Mouse (Mus musculus): ENCODE data around the gene Pcf11. TPM values are rescaled to one million over a fixed set of nuclear protein-coding genes. Genes with fewer than 3 reads are reported as not detected.

Gene Pcf11
- total and polyA plus RNA-seq, 3 experiments: 25.6 to 60.3 (median 34.0) TPM

- Histone ChIP-seq H3K27me3 (ENCODE audit: control insufficient read depth in 1 of 2, insufficient read depth in 2 of 2, low read length in 2 of 2) (peaks cover 0 to 2% of the 10 kb centered on the region in 2 experiments; a peak in 3 of 4 replicates), H3K79me2 (ENCODE audit: control insufficient read depth, insufficient read depth, low read length, poor library complexity) (no peaks in the 10 kb centered on the region), H3K4me1 (ENCODE audit: control insufficient read depth in 1 of 2, insufficient read depth in 2 of 2, low read length in 2 of 2) (no peaks in the 10 kb centered on the region), H3K9me3 (replicated peaks; ENCODE audit: insufficient read depth, low read length) (no peaks in the 10 kb centered on the region), H3K27ac (ENCODE audit: control insufficient read depth, low read depth, low read length) (no peak overlapping the region), H3K4me3 (ENCODE audit: control insufficient read depth in 1 of 2, insufficient read depth in 1 of 2, low read depth in 2 of 2, low read length in 2 of 2) (no peak overlapping the region), H3K9ac (ENCODE audit: control insufficient read depth, low read depth, low read length, poor library complexity, severe bottlenecking) (no peak overlapping the region), H3K36me3 (ENCODE audit: control insufficient read depth in 1 of 2, insufficient read depth in 2 of 2, low read length in 2 of 2) (no peaks in the 10 kb centered on the region)
- TF ChIP-seq BHLHE40 (IDR thresholded peaks at IDR 0.05; ENCODE audit: borderline replicate concordance, low read depth, low read length) (no peak), RCOR1 (IDR thresholded peaks at IDR 0.05; ENCODE audit: low read depth, low read length) (peak; percentile 51; the same call in 1 of the 2 replicates)
- no peak for DNase-seq (ENCODE audit: low read depth, low spot score)
Measured at GRCm38 (mm10) chr7:92715055-92715454, 45.3 kb upstream of the Pcf11 start.

- Histone ChIP-seq H3K4me1 (ENCODE audit: control insufficient read depth in 1 of 2, insufficient read depth in 2 of 2, low read length in 2 of 2) (no peaks in the 10 kb centered on the region), H3K27me3 (ENCODE audit: control insufficient read depth in 1 of 2, insufficient read depth in 2 of 2, low read length in 2 of 2) (peaks cover 0 to 3% of the 10 kb centered on the region in 2 experiments; a peak in 3 of 4 replicates), H3K9me3 (replicated peaks; ENCODE audit: insufficient read depth, low read length) (no peaks in the 10 kb centered on the region), H3K4me3 (ENCODE audit: control insufficient read depth in 1 of 2, insufficient read depth in 1 of 2, low read depth in 2 of 2, low read length in 2 of 2) (no peak overlapping the region), H3K36me3 (ENCODE audit: control insufficient read depth in 1 of 2, insufficient read depth in 2 of 2, low read length in 2 of 2) (no peaks in the 10 kb centered on the region), H3K9ac (ENCODE audit: control insufficient read depth, low read depth, low read length, poor library complexity, severe bottlenecking) (no peak overlapping the region), H3K27ac (ENCODE audit: control insufficient read depth, low read depth, low read length) (no peak overlapping the region), H3K79me2 (ENCODE audit: control insufficient read depth, insufficient read depth, low read length, poor library complexity) (no peaks in the 10 kb centered on the region)
- TF ChIP-seq RCOR1 (IDR thresholded peaks at IDR 0.05; ENCODE audit: low read depth, low read length) (peak; percentile 88), GATA1 (IDR thresholded peaks at IDR 0.05; ENCODE audit: low read depth, low read length) (0 out of 2 replicates have a peak, but pooled peaks have one; percentile 15), CHD1 (IDR thresholded peaks at IDR 0.05; ENCODE audit: low read depth, low read length) (no peak), USF2 (IDR thresholded peaks at IDR 0.05; ENCODE audit: borderline replicate concordance in 1 of 2, insufficient read depth in 1 of 2, low read depth in 1 of 2, low read length in 2 of 2) (no peak)
- DNase-seq (ENCODE audit: low read depth, low spot score): no peak
Measured at GRCm38 (mm10) chr7:92711593-92711992, 41.9 kb upstream of the Pcf11 start.

GRCm38 (mm10) chr7:92709573-92709972 lies 39.8 kb upstream of the Pcf11 start:
- Histone ChIP-seq H3K27me3 (ENCODE audit: control insufficient read depth in 1 of 2, insufficient read depth in 2 of 2, low read length in 2 of 2) (peaks cover 0 to 3% of the 10 kb centered on the region in 2 experiments; a peak in 3 of 4 replicates), H3K36me3 (ENCODE audit: control insufficient read depth in 1 of 2, insufficient read depth in 2 of 2, low read length in 2 of 2) (no peaks in the 10 kb centered on the region), H3K4me3 (ENCODE audit: control insufficient read depth in 1 of 2, insufficient read depth in 1 of 2, low read depth in 2 of 2, low read length in 2 of 2) (no peak overlapping the region), H3K79me2 (ENCODE audit: control insufficient read depth, insufficient read depth, low read length, poor library complexity) (no peaks in the 10 kb centered on the region), H3K9ac (ENCODE audit: control insufficient read depth, low read depth, low read length, poor library complexity, severe bottlenecking) (no peak overlapping the region), H3K9me3 (replicated peaks; ENCODE audit: insufficient read depth, low read length) (no peaks in the 10 kb centered on the region), H3K4me1 (ENCODE audit: control insufficient read depth in 1 of 2, insufficient read depth in 2 of 2, low read length in 2 of 2) (no peaks in the 10 kb centered on the region), H3K27ac (ENCODE audit: control insufficient read depth, low read depth, low read length) (no peak overlapping the region)
- DNase-seq (ENCODE audit: low read depth, low spot score): no peak
- TF ChIP-seq NRF1 (IDR thresholded peaks at IDR 0.05; ENCODE audit: insufficient read depth, low read depth, low read length, poor library complexity, severe bottlenecking): no peak
- no peak for TF ChIP-seq ETS1 (IDR thresholded peaks at IDR 0.05; ENCODE audit: low read depth, low read length)
- no peak for TF ChIP-seq MYB (IDR thresholded peaks at IDR 0.05; ENCODE audit: low read depth, low read length)
- TF ChIP-seq SMC3 (IDR thresholded peaks at IDR 0.05; ENCODE audit: low read depth, low read length): no peak
- TF ChIP-seq KAT2A (conservative IDR thresholded peaks at IDR 0.05; ENCODE audit: low read depth, low read length): no peak
- TF ChIP-seq TBP (IDR thresholded peaks at IDR 0.05; ENCODE audit: low read depth, low read length): no peak
- TF ChIP-seq SIN3A (IDR thresholded peaks at IDR 0.05; ENCODE audit: low read length): no peak

Measured in MEL (cell line).